ENCODE assay signal across 9 mouse cellular contexts in genomic region chr4:101069154-101069971, GRCm38 (mm10). TPM values are rescaled to one million over a fixed set of nuclear protein-coding genes. Genes with fewer than 3 reads are reported as not detected.
A peak's percentile ranks its signal among the peaks of the same experiment; 100 is the strongest.
DNase-seq lines count a peak whose midpoint lies in the region; ATAC-seq lines count a peak whose summit lies in the region.
"Had no signal": no experiment of that assay in that cellular context is flagged by ENCODE, and none has a peak within 500 bp of the region (broad histone marks: within the 10 kb centered on the region; RNA-seq: fewer than 3 reads in every experiment).

No protein-coding gene starts in this region.

- no peaks in the 10 kb centered on the region for H3K36me3 ChIP-seq in embryonic facial prominence, embryonic 12.5 days
- H3K36me3 ChIP-seq in heart, embryonic 12.5 days: no peaks in the 10 kb centered on the region
- H3K36me3 ChIP-seq in kidney, embryonic 14.5 days (ENCODE audit: control insufficient read depth, insufficient read depth, low read length): no peaks in the 10 kb centered on the region
- no peaks in the 10 kb centered on the region for H3K36me3 ChIP-seq in liver, embryonic 16.5 days (ENCODE audit: control insufficient read depth, insufficient read depth)
- H3K36me3 ChIP-seq in neural tube, embryonic 15.5 days: no peaks in the 10 kb centered on the region

- H3K4me1 ChIP-seq in embryonic facial prominence, embryonic 12.5 days: peaks cover 11% of the 10 kb centered on the region; the same call in 1 of the 2 replicates
- H3K4me1 ChIP-seq in heart, embryonic 12.5 days (replicated peaks): no peaks in the 10 kb centered on the region
- no peaks in the 10 kb centered on the region for H3K4me1 ChIP-seq in kidney, embryonic 14.5 days (ENCODE audit: control insufficient read depth, insufficient read depth, low read length)
- H3K4me1 ChIP-seq in liver, embryonic 16.5 days (ENCODE audit: control insufficient read depth, low read depth, low read length): no peaks in the 10 kb centered on the region; the same call in none of the 2 replicates
- H3K4me1 ChIP-seq in neural tube, embryonic 15.5 days: peaks cover 9% of the 10 kb centered on the region

- peak; percentile 65 for ATAC-seq in embryonic facial prominence, embryonic 12.5 days (ENCODE audit: insufficient number of reproducible peaks, insufficient read depth, low FRiP score, low TSS enrichment)
- ATAC-seq in heart, embryonic 12.5 days (ENCODE audit: insufficient number of reproducible peaks, low FRiP score): peak; percentile 45; the same call in 1 of the 2 replicates
- peak; percentile 77 for ATAC-seq in kidney, embryonic 14.5 days (ENCODE audit: low FRiP score, low TSS enrichment)
- no peak for ATAC-seq in liver, embryonic 16.5 days (ENCODE audit: low read depth)
- peak; percentile 81 for ATAC-seq in neural tube, embryonic 15.5 days (ENCODE audit: low FRiP score)

- peak overlapping the region; percentile 80 for H3K4me3 ChIP-seq in embryonic facial prominence, embryonic 12.5 days
- peak overlapping the region; percentile 92 for H3K4me3 ChIP-seq in heart, embryonic 12.5 days
- peak overlapping the region; percentile 84 for H3K4me3 ChIP-seq in kidney, embryonic 14.5 days (ENCODE audit: low read length)
- peak overlapping the region; percentile 61 for H3K4me3 ChIP-seq in liver, embryonic 16.5 days (ENCODE audit: low read depth, low read length)
- H3K4me3 ChIP-seq in neural tube, embryonic 15.5 days (replicated peaks): peak overlapping the region; percentile 78

- peak overlapping the region; percentile 65; the same call in 1 of the 2 replicates for H3K27ac ChIP-seq in embryonic facial prominence, embryonic 12.5 days
- no peak overlapping the region for H3K27ac ChIP-seq in heart, embryonic 12.5 days (ENCODE audit: poor library complexity, severe bottlenecking)
- H3K27ac ChIP-seq in kidney, embryonic 14.5 days (ENCODE audit: low read depth, low read length): peak overlapping the region; percentile 24; the same call in 1 of the 2 replicates
- H3K27ac ChIP-seq in liver, embryonic 16.5 days (ENCODE audit: low read length): no peak overlapping the region
- H3K27ac ChIP-seq in neural tube, embryonic 15.5 days (replicated peaks): peak overlapping the region; percentile 33; the same call in 1 of the 2 replicates

- peak; percentile 21 to 44 for DNase-seq in layer of hippocampus, adult 18-20 months (ENCODE audit: low spot score in 2 of 2)
- DNase-seq in layer of hippocampus, adult 9-11 months: no peak
- peak; percentile 27 to 30 for DNase-seq in thymus, postnatal 36 days

- 1% methylated on average over 55 of the region's 55 CpGs for WGBS in embryonic facial prominence, embryonic 12.5 days
- WGBS in heart, embryonic 12.5 days: 1% methylated on average over 55 of the region's 55 CpGs
- 2% methylated on average over 45 of the region's 55 CpGs for WGBS in kidney, embryonic 14.5 days
- 2% methylated on average over 55 of the region's 55 CpGs for WGBS in liver, embryonic 16.5 days (ENCODE audit: insufficient replicate concordance)
- 1% methylated on average over 55 of the region's 55 CpGs for WGBS in neural tube, embryonic 15.5 days

- peak overlapping the region; percentile 84 for H3K9ac ChIP-seq in embryonic facial prominence, embryonic 12.5 days
- peak overlapping the region; percentile 84 for H3K9ac ChIP-seq in heart, embryonic 12.5 days
- peak overlapping the region; percentile 85 for H3K9ac ChIP-seq in kidney, embryonic 14.5 days (ENCODE audit: low read depth, low read length)
- peak overlapping the region; percentile 12; the same call in 1 of the 2 replicates for H3K9ac ChIP-seq in liver, embryonic 16.5 days (ENCODE audit: low read depth, low read length)
- peak overlapping the region; percentile 68 for H3K9ac ChIP-seq in neural tube, embryonic 15.5 days (replicated peaks)

- peak overlapping the region; percentile 70 for H3K4me2 ChIP-seq in embryonic facial prominence, embryonic 12.5 days (replicated peaks)
- peak overlapping the region; percentile 98 for H3K4me2 ChIP-seq in heart, embryonic 12.5 days
- peak overlapping the region; percentile 89 for H3K4me2 ChIP-seq in kidney, embryonic 14.5 days (replicated peaks; ENCODE audit: low read depth, low read length)
- peak overlapping the region; percentile 70 for H3K4me2 ChIP-seq in liver, embryonic 16.5 days (ENCODE audit: low read depth, low read length)
- H3K4me2 ChIP-seq in neural tube, embryonic 15.5 days: peak overlapping the region; percentile 97

- no peaks in the 10 kb centered on the region for H3K9me3 ChIP-seq in embryonic facial prominence, embryonic 12.5 days
- H3K9me3 ChIP-seq in heart, embryonic 12.5 days (replicated peaks): no peaks in the 10 kb centered on the region
- H3K9me3 ChIP-seq in kidney, embryonic 14.5 days (ENCODE audit: control insufficient read depth, low read length): no peaks in the 10 kb centered on the region
- no peaks in the 10 kb centered on the region for H3K9me3 ChIP-seq in liver, embryonic 16.5 days (replicated peaks; ENCODE audit: control insufficient read depth, low read length)
- H3K9me3 ChIP-seq in neural tube, embryonic 15.5 days (replicated peaks): no peaks in the 10 kb centered on the region

- H3K27me3 ChIP-seq in embryonic facial prominence, embryonic 12.5 days: no peaks in the 10 kb centered on the region
- H3K27me3 ChIP-seq in heart, embryonic 12.5 days (replicated peaks): peaks cover 8% of the 10 kb centered on the region; the same call in 1 of the 2 replicates
- no peaks in the 10 kb centered on the region for H3K27me3 ChIP-seq in kidney, embryonic 14.5 days (ENCODE audit: control insufficient read depth, insufficient read depth, low read length)
- peaks cover 25% of the 10 kb centered on the region for H3K27me3 ChIP-seq in liver, embryonic 16.5 days (ENCODE audit: control insufficient read depth, insufficient read depth, low read depth, low read length)
- H3K27me3 ChIP-seq in neural tube, embryonic 15.5 days (replicated peaks): 0 out of 2 replicates have a peak, but pooled peaks cover 3% of the 10 kb centered on the region

RNA-seq across cellular contexts. Expression of gene Raver2, which starts 0.6 kb away (rescaled TPM):
- total RNA-seq in layer of hippocampus, adult 18-20 months (2021): 10 to 100 TPM; 45.6 to 47.8 TPM
- 16.7 and 17.7 TPM in 2 replicates for polyA plus RNA-seq in embryonic facial prominence, embryonic 12.5 days (2016; fragmentation: Nextera tagmentation; extraction: Ambion mirVana)
- polyA plus RNA-seq in heart, embryonic 12.5 days (2016; fragmentation: Nextera tagmentation; extraction: Ambion mirVana): 5.2 and 5.4 TPM in 2 replicates
- polyA plus RNA-seq in kidney, embryonic 14.5 days (2014; fragmentation: Nextera tagmentation; extraction: Ambion mirVana): 9.3 and 18.1 TPM in 2 replicates
- 0.29 and 0.40 TPM in 2 replicates for polyA plus RNA-seq in liver, embryonic 16.5 days (2015; fragmentation: Nextera tagmentation; extraction: Ambion mirVana)
- 4.9 and 6.7 TPM in 2 replicates for polyA plus RNA-seq in neural tube, embryonic 15.5 days (2015; fragmentation: Nextera tagmentation; extraction: Ambion mirVana)

RNA-seq across cellular contexts. Expression of gene Gm10577, which starts 48.9 kb away (rescaled TPM):
- not detected for total RNA-seq in layer of hippocampus, adult 18-20 months (2021)
- polyA plus RNA-seq in embryonic facial prominence, embryonic 12.5 days (2016; fragmentation: Nextera tagmentation; extraction: Ambion mirVana): not detected in 2 replicates
- polyA plus RNA-seq in heart, embryonic 12.5 days (2016; fragmentation: Nextera tagmentation; extraction: Ambion mirVana): not detected in 2 replicates
- polyA plus RNA-seq in kidney, embryonic 14.5 days (2014; fragmentation: Nextera tagmentation; extraction: Ambion mirVana): not detected in 2 replicates
- not detected in 2 replicates for polyA plus RNA-seq in liver, embryonic 16.5 days (2015; fragmentation: Nextera tagmentation; extraction: Ambion mirVana)
- polyA plus RNA-seq in neural tube, embryonic 15.5 days (2015; fragmentation: Nextera tagmentation; extraction: Ambion mirVana): not detected in 2 replicates
- total RNA-seq: layer of hippocampus, postnatal 25 days had no signal

Comparison
In these comparisons a context has a peak if more than half of its experiments do, and no peak if none do; other contexts are left out.
1. H3K27ac ChIP-seq: peak in embryonic facial prominence, embryonic 12.5 days (single experiment), kidney, embryonic 14.5 days (single experiment) and neural tube, embryonic 15.5 days (single experiment); none in heart, embryonic 12.5 days (single experiment) and liver, embryonic 16.5 days (single experiment).
2. H3K9ac ChIP-seq: peak in every context shown above with its lines; median percentile 85 in kidney, embryonic 14.5 days; 84 in embryonic facial prominence, embryonic 12.5 days; 84 in heart, embryonic 12.5 days; 68 in neural tube, embryonic 15.5 days; 12 in liver, embryonic 16.5 days.
3. Peak in every context shown above with its lines, with median percentiles within 50 percentile points of each other: H3K4me2 ChIP-seq and H3K4me3 ChIP-seq.